Mouse (Mus musculus) liver, embryonic 14.5 days (tissue): ENCODE data around the gene Galnt10.

Source experiments
- CTCF ChIP-seq: IDR thresholded peaks from 2 replicates; pipeline ENCODE4 v1.5.1; 2016; ENCODE audit warnings: antibody characterized with exemption, low read depth, control low read depth
- EP300 ChIP-seq: IDR thresholded peaks from 2 replicates; pipeline ENCODE4 v1.6.1; 2016; ENCODE audit warnings: antibody characterized with exemption, low read depth

DNA sequence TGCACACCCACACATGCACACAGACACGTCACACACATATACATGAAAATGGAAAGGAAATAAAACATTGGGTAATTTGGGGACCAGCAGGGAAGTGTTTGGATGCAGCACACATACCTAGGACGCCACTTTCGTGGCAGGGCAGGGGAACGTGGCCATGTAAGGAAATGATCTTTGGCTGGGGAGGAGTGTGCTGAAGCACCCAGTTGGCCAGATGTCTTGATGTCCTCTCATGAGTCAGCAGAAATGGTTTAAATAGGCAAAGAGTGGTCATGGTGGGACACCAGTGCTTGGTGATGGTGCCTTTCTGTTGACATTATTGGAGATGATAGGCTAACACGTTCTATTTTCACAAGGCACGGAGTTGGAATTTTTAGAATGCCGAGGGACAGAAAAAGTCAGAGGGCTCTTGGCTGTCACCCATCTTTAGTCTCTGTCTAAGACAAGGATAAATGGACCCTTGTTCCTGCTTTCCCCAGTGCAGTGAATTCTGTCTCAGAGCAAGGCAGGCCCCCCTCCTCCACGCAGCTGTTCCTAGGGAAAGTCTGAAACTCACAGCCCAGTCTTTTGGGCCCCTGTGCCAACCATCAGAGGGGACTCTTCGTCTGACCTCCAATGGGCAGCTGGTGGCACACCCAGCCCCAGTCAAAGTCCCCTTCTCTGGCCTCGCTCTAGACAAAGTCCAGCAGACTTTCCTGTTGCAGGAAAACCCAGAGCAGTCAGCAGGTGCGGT lies 56.1 kb downstream of the Galnt10 start:
- no peak for TF ChIP-seq CTCF
- TF ChIP-seq EP300: no peak
